Mouse (Mus musculus): Measurements from ENCODE around the gene Tcerg1l.

The Tcerg1l gene

DNA sequence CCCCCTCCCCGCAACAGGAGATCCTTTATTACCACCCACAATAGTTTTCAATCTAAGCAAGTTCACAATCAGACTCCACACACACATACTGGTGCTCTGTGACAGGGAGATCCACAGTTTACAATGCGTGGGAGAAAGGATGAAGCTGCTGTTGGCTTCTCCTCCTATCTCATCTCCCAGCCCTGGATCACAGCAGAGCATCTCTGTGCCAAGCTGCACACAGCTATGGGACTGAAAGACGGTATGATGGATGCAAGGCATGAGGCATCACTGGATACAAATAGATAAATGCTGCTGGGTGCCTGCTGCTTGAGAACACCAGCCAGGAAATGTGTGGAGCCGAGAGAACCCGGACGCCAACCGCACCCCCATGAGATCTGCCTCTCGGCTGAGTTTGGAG lies 32.0 kb downstream of the Tcerg1l start:
- no peak for DNase-seq (ENCODE audit: low read depth, low spot score)

- DNase-seq (ENCODE audit: low read depth, low spot score), result no peak
These were observed 40.1 kb downstream of the Tcerg1l start for GRCm38 (mm10) chr7:138357475-138357874.

- no peak for DNase-seq (ENCODE audit: low read depth, low spot score)
These were observed 40.7 kb downstream of the Tcerg1l start for GRCm38 (mm10) chr7:138356655-138357449.

- no peak for DNase-seq (ENCODE audit: low read depth, low spot score)
These were observed 52.1 kb downstream of the Tcerg1l start for GRCm38 (mm10) chr7:138345451-138345850.

DNA sequence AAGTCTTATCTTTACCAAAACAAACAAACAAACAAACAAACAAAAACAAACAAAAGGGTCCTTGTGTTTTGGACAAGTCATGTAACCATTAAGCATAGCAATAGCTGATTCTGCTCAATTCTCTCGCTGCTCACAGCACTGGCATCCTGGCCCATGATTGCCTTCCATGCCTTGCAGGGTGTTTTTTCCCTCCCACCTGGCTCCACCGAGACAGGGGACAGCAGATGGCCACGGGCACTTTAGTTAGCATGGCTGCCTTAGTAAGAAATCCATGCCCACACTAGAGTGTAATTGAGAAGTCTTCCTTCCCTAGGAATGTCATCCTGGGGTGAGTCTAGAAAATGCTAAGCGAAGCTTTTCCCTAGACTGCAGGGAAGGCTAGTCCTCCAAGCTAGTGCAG lies 59.1 kb downstream of the Tcerg1l start:
- no peak for DNase-seq (ENCODE audit: low read depth, low spot score)

GRCm38 (mm10) chr7:138337946-138338345 lies 59.6 kb downstream of the Tcerg1l start:
- no peak for DNase-seq (ENCODE audit: low read depth, low spot score)

GRCm38 (mm10) chr7:138332504-138333168 lies 64.9 kb downstream of the Tcerg1l start:
- no peak for DNase-seq (ENCODE audit: low read depth, low spot score)

GRCm38 (mm10) chr7:138331266-138331665 lies 66.3 kb downstream of the Tcerg1l start:
- DNase-seq (ENCODE audit: low read depth, low spot score), result no peak

- no peak for DNase-seq (ENCODE audit: low read depth, low spot score)
These were observed 68.9 kb downstream of the Tcerg1l start for GRCm38 (mm10) chr7:138328637-138329036.

GRCm38 (mm10) chr7:138326760-138327159 lies 70.8 kb downstream of the Tcerg1l start:
- no peak for DNase-seq (ENCODE audit: low read depth, low spot score)

DNA sequence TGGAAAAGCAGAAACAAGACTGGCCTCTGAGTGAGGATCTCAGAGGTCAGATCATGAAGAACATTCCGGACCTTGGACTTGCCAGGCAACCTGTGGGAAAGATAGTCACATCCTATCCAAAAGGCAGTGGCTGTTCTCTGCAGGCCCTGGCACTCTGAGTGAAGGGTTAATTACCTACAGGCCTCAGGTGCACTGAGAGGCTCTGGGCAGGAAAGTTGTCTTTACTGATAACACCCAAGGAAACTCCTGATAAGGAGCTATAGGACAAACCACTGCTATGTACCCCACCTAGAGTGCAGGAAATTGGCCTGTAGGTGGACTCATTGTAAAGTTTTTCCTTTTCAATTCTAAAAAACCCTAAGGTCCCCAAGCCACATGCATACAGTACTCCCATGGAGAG lies 83.8 kb downstream of the Tcerg1l start:
- DNase-seq (ENCODE audit: low read depth, low spot score), result no peak

DNA sequence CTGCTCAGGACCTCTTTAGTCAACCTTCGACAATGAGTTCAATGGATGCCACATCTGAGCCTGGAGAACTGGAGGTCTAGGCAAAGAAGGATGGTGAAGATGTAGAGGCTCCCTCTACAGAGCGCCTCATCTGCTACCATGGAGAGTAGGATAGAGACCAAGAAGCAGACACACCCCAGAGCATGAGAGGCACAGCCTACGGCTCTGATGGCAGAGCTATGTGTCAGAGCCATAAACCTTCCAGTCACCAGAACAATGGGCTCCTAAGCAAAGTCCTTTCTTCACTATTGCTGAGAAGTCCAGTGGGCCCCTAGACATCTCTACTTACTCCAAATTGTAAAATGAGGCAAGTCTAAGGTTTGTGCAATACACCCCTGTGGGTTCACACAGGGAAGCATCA lies 91.4 kb downstream of the Tcerg1l start:
- DNase-seq (ENCODE audit: low read depth, low spot score), result no peak

DNA sequence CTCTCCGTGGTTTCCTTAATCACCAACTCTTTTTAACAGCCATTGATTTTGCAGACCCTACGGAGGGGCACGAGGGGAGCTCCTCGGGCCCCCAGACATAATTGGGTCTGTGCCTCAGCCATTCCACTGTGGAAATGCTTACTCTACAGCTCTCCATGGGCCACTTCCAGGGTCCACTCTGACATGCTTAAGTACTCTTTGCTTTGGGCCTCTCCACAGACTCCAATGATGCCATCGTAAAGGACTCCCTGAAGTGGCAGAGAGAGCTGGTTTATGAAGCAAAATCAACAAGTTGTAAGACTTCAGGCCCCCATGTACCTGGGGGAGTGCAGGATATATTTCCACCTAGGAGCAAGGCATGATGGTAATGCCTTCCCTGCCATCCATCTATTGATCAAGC lies 112.7 kb downstream of the Tcerg1l start:
- DNase-seq (ENCODE audit: low read depth, low spot score), result no peak

DNA sequence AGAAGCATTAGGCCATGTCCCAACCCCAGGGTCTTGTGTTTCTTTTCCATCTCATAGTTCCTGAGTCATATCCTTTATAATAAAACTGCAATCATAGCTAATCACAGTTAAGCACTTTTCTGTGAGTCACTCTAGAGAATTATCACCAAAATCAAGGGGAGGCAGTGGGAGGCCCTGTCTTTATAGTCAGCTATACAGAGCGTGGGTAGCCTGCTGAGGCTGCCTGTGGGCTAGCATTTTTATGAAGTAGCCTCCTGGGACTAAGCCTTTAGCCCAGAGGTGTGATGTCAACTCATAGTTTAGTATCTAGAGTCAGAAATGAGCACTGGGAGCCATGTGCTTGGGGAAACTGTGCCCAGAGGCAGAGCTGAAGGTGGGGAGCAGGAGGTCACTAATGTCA lies 122.3 kb downstream of the Tcerg1l start:
- DNase-seq (ENCODE audit: low read depth, low spot score), result no peak

DNA sequence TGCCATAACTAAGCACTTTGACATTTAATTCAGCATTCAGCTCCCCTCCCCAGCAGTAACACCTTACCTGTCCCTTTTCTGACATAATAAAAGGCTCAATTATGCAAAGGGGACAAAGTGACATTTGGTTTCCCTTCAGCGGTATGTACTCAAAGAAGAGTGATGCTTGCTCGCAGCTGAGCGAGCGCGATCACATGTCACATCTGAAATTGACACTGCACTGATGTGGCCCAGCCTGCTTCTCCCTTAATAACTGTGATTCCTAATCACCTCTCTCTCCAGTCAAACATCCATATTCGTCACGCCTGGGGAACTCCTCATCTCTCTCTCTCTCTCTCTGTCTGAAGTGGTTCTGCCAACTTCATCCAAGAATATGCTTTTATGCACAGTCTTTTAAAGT lies 126.2 kb downstream of the Tcerg1l start:
- no peak for DNase-seq (ENCODE audit: low read depth, low spot score)

DNA sequence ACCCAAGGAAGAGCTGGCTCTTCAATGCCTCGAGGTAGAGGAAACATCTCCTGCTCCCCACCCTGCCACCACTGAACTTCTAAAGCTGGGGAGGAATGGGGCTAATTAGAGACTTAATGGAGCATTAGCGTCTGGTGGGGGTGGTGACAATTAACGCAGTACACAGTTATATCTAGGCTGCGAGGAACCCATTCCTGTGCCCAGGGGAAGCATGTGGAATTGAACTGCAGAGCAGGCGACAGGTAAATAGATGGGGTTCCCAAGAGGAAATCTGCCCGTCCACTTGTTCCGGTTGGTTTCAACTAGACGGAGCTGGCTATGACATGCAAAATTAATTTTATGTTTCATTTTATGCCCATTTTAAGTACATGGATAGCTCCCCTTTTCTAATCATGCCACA lies 128.1 kb downstream of the Tcerg1l start:
- DNase-seq (ENCODE audit: low read depth, low spot score), result no peak

- DNase-seq (ENCODE audit: low read depth, low spot score), result no peak
These were observed 129.4 kb downstream of the Tcerg1l start for GRCm38 (mm10) chr7:138267976-138268646.

DNA sequence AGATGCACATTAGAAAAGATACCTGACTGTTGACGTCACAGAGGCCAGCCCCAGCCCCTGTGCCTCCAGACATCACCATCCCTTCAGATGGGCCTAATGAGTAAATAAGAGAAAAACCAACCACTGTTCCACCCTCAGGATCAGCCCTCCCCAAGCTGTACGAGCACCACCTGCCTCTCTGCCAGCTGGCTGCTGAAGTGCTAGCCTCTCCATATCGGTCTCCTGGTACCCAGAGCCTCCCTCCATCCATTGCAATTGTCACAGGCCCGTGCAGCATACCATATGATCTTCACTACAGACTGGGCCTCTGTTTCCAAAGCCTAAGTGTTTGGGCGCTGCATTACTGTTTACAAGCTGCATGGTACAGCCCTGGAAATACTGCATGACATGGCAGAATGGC lies 148.9 kb downstream of the Tcerg1l start:
- DNase-seq (ENCODE audit: low read depth, low spot score), result no peak

- DNase-seq (ENCODE audit: low read depth, low spot score), result no peak
These were observed 149.4 kb downstream of the Tcerg1l start for GRCm38 (mm10) chr7:138248176-138248575.

DNA sequence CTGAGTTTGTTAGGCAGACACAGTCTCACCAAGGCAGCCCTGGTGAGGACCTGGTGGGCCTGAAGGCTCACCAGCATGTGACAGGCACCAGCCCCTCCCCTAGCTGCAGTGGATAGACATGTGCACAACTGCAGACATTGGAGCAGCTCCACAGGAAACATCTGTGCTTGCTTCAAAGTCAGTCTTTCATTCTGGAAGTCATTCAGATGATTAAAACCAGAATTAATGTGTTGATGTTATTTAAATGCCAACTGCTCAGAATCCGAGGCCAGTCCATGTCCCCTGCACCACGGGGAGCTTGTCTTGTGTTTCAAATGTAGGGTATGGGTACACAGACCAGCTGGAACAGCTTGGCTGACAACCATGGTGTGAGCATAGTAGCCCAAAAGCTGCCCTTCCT lies 150.8 kb downstream of the Tcerg1l start:
- DNase-seq (ENCODE audit: low read depth, low spot score), result no peak

DNA sequence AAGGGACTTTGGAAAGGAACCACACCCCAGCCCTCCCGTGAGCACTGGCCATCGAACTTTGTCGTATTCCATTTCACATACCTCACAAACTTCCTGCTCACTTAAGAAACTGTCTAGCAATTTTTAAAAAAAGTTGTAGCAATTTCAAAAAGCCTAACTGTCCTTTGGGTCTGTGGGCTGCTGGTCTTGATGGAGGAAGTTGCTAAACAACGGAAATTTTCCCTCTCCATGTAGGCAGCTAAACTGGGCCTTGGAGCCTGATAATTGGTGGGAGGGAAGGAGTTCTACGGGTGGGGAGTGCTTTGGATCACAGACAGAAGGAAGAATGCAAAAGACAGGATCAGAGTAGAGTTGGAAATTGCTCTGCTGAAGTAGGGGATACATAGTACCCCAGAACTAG lies 155.3 kb downstream of the Tcerg1l start:
- DNase-seq (ENCODE audit: low read depth, low spot score), result no peak

DNA sequence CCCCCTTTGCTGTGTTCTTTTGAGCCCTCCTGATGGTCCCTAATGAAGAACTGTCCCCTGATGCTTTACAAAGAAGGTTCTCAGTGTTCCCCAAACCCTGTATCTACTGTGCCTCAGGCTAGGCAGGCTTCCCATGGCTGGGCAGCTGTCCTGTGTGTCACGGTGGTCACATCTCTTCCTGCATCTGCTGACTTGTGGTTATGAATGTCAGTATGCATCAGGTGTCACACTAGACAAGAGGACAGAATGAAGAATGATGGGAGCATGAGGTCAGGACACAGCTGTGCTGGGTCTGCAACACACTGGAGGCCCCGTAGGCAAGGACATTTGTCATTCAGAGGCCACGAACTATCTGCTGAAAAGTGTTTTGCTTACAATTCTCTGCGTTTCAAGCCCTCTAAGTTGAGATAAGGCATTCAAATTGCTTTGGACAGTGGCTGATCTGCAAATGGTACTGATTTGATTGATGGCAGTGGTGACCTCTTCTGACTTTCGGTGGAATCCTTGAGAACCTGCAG lies 159.8 kb downstream of the Tcerg1l start:
- DNase-seq (ENCODE audit: low read depth, low spot score), result no peak

GRCm38 (mm10) chr7:138224252-138224651 lies 173.3 kb downstream of the Tcerg1l start:
- DNase-seq (ENCODE audit: low read depth, low spot score), result no peak

Data from c-Kit-negative CD71-positive TER-119-positive erythroid progenitor cells, embryonic 14.5 days (primary cell).